Comparison of ENCODE assay signal across 13 mouse cellular contexts in genomic region chr5:90608906-90609305, GRCm38 (mm10). TPM values are rescaled to one million over a fixed set of nuclear protein-coding genes. Genes with fewer than 3 reads are reported as not detected.
DNase-seq lines count a peak whose midpoint lies in the region; ATAC-seq lines count a peak whose summit lies in the region.
"Had no signal": no experiment of that assay in that cellular context is flagged by ENCODE, and none has a peak within 500 bp of the region (broad histone marks: within the 10 kb centered on the region; RNA-seq: fewer than 3 reads in every experiment).

No protein-coding gene starts in this region.

- no peak overlapping the region for H3K4me2 ChIP-seq in embryonic facial prominence, embryonic 15.5 days (replicated peaks)
- no peak overlapping the region for H3K4me2 ChIP-seq in intestine, embryonic 15.5 days (replicated peaks)
- no peak overlapping the region for H3K4me2 ChIP-seq in forebrain, embryonic 13.5 days

- peaks cover 4% of the 10 kb centered on the region; the same call in 1 of the 2 replicates for H3K4me1 ChIP-seq in embryonic facial prominence, embryonic 15.5 days
- H3K4me1 ChIP-seq in intestine, embryonic 15.5 days (replicated peaks): peaks cover 6% of the 10 kb centered on the region; the same call in 1 of the 2 replicates
- H3K4me1 ChIP-seq in forebrain, embryonic 13.5 days: no peaks in the 10 kb centered on the region

- peak; percentile 50 for DNase-seq in kidney, postnatal 10 days
- no peak for DNase-seq in kidney, adult 8-10 months
- DNase-seq in lung, postnatal 10 days: peak; percentile 61
- no peak for DNase-seq in adrenal gland, adult 8-10 months
- DNase-seq: left cerebral cortex, postnatal 4 days; spleen, adult 18-20 months; thymus, adult 18-20 months had no signal

- ATAC-seq in embryonic facial prominence, embryonic 15.5 days (ENCODE audit: insufficient number of reproducible peaks, low FRiP score, low TSS enrichment, low read depth): no peak
- ATAC-seq in intestine, embryonic 15.5 days: peak; percentile 80
- no peak for ATAC-seq in erythroid progenitor cell, adult 5-6 weeks (replicated peaks; ENCODE audit: low FRiP score, poor library complexity, severe bottlenecking)
- ATAC-seq in forebrain, embryonic 13.5 days: no peak

- no peaks in the 10 kb centered on the region for H3K9me3 ChIP-seq in embryonic facial prominence, embryonic 15.5 days (replicated peaks)
- no peaks in the 10 kb centered on the region for H3K9me3 ChIP-seq in intestine, embryonic 15.5 days
- no peaks in the 10 kb centered on the region for H3K9me3 ChIP-seq in forebrain, embryonic 13.5 days (replicated peaks)

- WGBS in embryonic facial prominence, embryonic 15.5 days: 43% methylated on average over 11 of the region's 11 CpGs
- whole genome bisulfite sequencing in intestine, embryonic 15.5 days: 26% methylated on average over 11 of the region's 11 CpGs
- 88% methylated on average over 11 of the region's 11 CpGs for WGBS in forebrain, embryonic 13.5 days

- peak overlapping the region; percentile 31; the same call in 1 of the 2 replicates for H3K27ac ChIP-seq in embryonic facial prominence, embryonic 15.5 days (replicated peaks)
- H3K27ac ChIP-seq in intestine, embryonic 15.5 days: no peak overlapping the region
- H3K27ac ChIP-seq in forebrain, embryonic 13.5 days: no peak overlapping the region
- H3K27ac ChIP-seq: layer of hippocampus, adult 2 months had no signal

- no peaks in the 10 kb centered on the region for H3K27me3 ChIP-seq in embryonic facial prominence, embryonic 15.5 days
- H3K27me3 ChIP-seq in intestine, embryonic 15.5 days (replicated peaks): no peaks in the 10 kb centered on the region
- H3K27me3 ChIP-seq in forebrain, embryonic 13.5 days: no peaks in the 10 kb centered on the region

- H3K4me3 ChIP-seq in embryonic facial prominence, embryonic 15.5 days (replicated peaks): no peak overlapping the region
- no peak overlapping the region for H3K4me3 ChIP-seq in intestine, embryonic 15.5 days (replicated peaks)
- no peak overlapping the region for H3K4me3 ChIP-seq in forebrain, embryonic 13.5 days
- H3K4me3 ChIP-seq: layer of hippocampus, adult 2 months had no signal

- no peaks in the 10 kb centered on the region for H3K36me3 ChIP-seq in embryonic facial prominence, embryonic 15.5 days
- H3K36me3 ChIP-seq in intestine, embryonic 15.5 days: no peaks in the 10 kb centered on the region
- no peaks in the 10 kb centered on the region for H3K36me3 ChIP-seq in forebrain, embryonic 13.5 days (ENCODE audit: poor library complexity, severe bottlenecking)

- H3K9ac ChIP-seq in embryonic facial prominence, embryonic 15.5 days: no peak overlapping the region
- H3K9ac ChIP-seq in intestine, embryonic 15.5 days: no peak overlapping the region
- no peak overlapping the region for H3K9ac ChIP-seq in forebrain, embryonic 13.5 days

RNA-seq across cellular contexts. Expression of gene Rassf6, which starts 31.6 kb away (rescaled TPM):
- 3.8 and 4.3 TPM in 2 replicates for polyA plus RNA-seq in embryonic facial prominence, embryonic 15.5 days (2015; fragmentation: Nextera tagmentation; extraction: Ambion mirVana)
- 26.9 and 29.0 TPM in 2 replicates for polyA plus RNA-seq in intestine, embryonic 15.5 days (2015; fragmentation: Nextera tagmentation; extraction: Ambion mirVana)
- 1 to 10 TPM in 3 of 4 experiments, under 1 TPM in 1; 0.46 to 2.0 (median 1.7) TPM for total RNA-seq in adrenal gland, adult 8-10 months (2022)
- not detected in 2 replicates for total RNA-seq in erythroid progenitor cell, adult 5-6 weeks (2015; ENCODE audit: low replicate concordance)
- total RNA-seq in erythroid progenitor cell, adult 5-6 weeks (2017; ENCODE audit: low replicate concordance): not detected in 2 replicates
- 0.79 TPM in 1 of 2 replicates, not detected in the other for polyA plus RNA-seq in forebrain, embryonic 13.5 days (2015; fragmentation: Nextera tagmentation; extraction: Ambion mirVana)

RNA-seq across cellular contexts. Expression of gene 5830473C10Rik, which starts 48.0 kb away (rescaled TPM):
- 0.20 TPM in 1 of 2 replicates, not detected in the other for polyA plus RNA-seq in embryonic facial prominence, embryonic 15.5 days (2015; fragmentation: Nextera tagmentation; extraction: Ambion mirVana)
- 0.06 TPM in 1 of 2 replicates, not detected in the other for polyA plus RNA-seq in intestine, embryonic 15.5 days (2015; fragmentation: Nextera tagmentation; extraction: Ambion mirVana)
- total RNA-seq in adrenal gland, adult 8-10 months (2022): not detected
- total RNA-seq in erythroid progenitor cell, adult 5-6 weeks (2015; ENCODE audit: low replicate concordance): not detected in 2 replicates
- not detected in 2 replicates for total RNA-seq in erythroid progenitor cell, adult 5-6 weeks (2017; ENCODE audit: low replicate concordance)
- polyA plus RNA-seq in forebrain, embryonic 13.5 days (2015; fragmentation: Nextera tagmentation; extraction: Ambion mirVana): not detected in 2 replicates
- total RNA-seq: layer of hippocampus, adult 2 months; monocyte, adult 5-6 weeks had no signal

Comparison
In these comparisons a context has a peak if more than half of its experiments do, and no peak if none do; other contexts are left out.
1. DNase-seq: peak in kidney, postnatal 10 days (single experiment) and lung, postnatal 10 days (single experiment); none in kidney, adult 8-10 months (0 of 2) and adrenal gland, adult 8-10 months (single experiment).